Mouse (Mus musculus): ENCODE results near the gene Tbrg1. TPM values are rescaled to one million over a fixed set of nuclear protein-coding genes. Genes with fewer than 3 reads are reported as not detected.

Tbrg1 gene
- total RNA-seq (2021) = 10 to 100 TPM; 75.0 to 76.6 TPM
- long read RNA-seq, experiment 1, transcript Tbrg1-201 (9 exons, 1,984 nt) = major isoform, 113 of 126 reads
- long read RNA-seq, experiment 1, partial matches to known transcripts = 6 of 126 reads
- long read RNA-seq, experiment 1, other reads (novel, unspliced or antisense) = 4 of 126 reads
- long read RNA-seq, experiment 2, transcript Tbrg1-201 (9 exons, 1,984 nt) = major isoform, 151 of 166 reads
- long read RNA-seq, experiment 2, partial matches to known transcripts = 5 of 166 reads
- long read RNA-seq, experiment 2, other reads (novel, unspliced or antisense) = 6 of 166 reads

- DNase-seq (ENCODE audit: low spot score in 2 of 2) = peak; percentile 67 to 86
Observed at GRCm38 (mm10) chr9:37656931-37657481, at the start of gene Tbrg1. Gene Tbrg1 (minus strand): TSS chr9:37657312.

GRCm38 (mm10) chr9:37689970-37690686 lies 33.0 kb upstream of the Tbrg1 start:
- DNase-seq (ENCODE audit: low spot score in 2 of 2) = no peak

GRCm38 (mm10) chr9:37687941-37688303 lies 30.8 kb upstream of the Tbrg1 start:
- no peak for DNase-seq (ENCODE audit: low spot score in 2 of 2)

- DNase-seq (ENCODE audit: low spot score in 2 of 2) = no peak
Observed at GRCm38 (mm10) chr9:37687288-37687940, 30.3 kb upstream of the Tbrg1 start.

- no peak for DNase-seq (ENCODE audit: low spot score in 2 of 2)
Observed at GRCm38 (mm10) chr9:37681123-37681522, 24.0 kb upstream of the Tbrg1 start.

GRCm38 (mm10) chr9:37675287-37675686 lies 18.2 kb upstream of the Tbrg1 start:
- DNase-seq (ENCODE audit: low spot score in 2 of 2) = no peak

- DNase-seq (ENCODE audit: low spot score in 2 of 2) = no peak
Observed at GRCm38 (mm10) chr9:37670261-37670660, 13.1 kb upstream of the Tbrg1 start.

GRCm38 (mm10) chr9:37669678-37670077 lies 12.6 kb upstream of the Tbrg1 start:
- DNase-seq (ENCODE audit: low spot score in 2 of 2) = no peak

- DNase-seq (ENCODE audit: low spot score in 2 of 2) = no peak
Observed at GRCm38 (mm10) chr9:37669115-37669514, 12.0 kb upstream of the Tbrg1 start, which contains the start of gene Panx3. Gene Panx3 (minus strand): TSS chr9:37669235.

GRCm38 (mm10) chr9:37666045-37666444 lies 8.9 kb upstream of the Tbrg1 start:
- no peak for DNase-seq (ENCODE audit: low spot score in 2 of 2)

GRCm38 (mm10) chr9:37664604-37665003 lies 7.5 kb upstream of the Tbrg1 start:
- no peak for DNase-seq (ENCODE audit: low spot score in 2 of 2)

GRCm38 (mm10) chr9:37663210-37663609 lies 6.1 kb upstream of the Tbrg1 start:
- no peak for DNase-seq (ENCODE audit: low spot score in 2 of 2)

GRCm38 (mm10) chr9:37659413-37659812 lies 2.3 kb upstream of the Tbrg1 start:
- DNase-seq (ENCODE audit: low spot score in 2 of 2) = no peak

- DNase-seq (ENCODE audit: low spot score in 2 of 2) = no peak
Observed at GRCm38 (mm10) chr9:37656439-37656881, 652 bp downstream of the Tbrg1 start.

- no peak for DNase-seq (ENCODE audit: low spot score in 2 of 2)
Observed at GRCm38 (mm10) chr9:37655961-37656360, 1.2 kb downstream of the Tbrg1 start.

GRCm38 (mm10) chr9:37653836-37654235 lies 3.3 kb downstream of the Tbrg1 start:
- no peak for DNase-seq (ENCODE audit: low spot score in 2 of 2)

- DNase-seq (ENCODE audit: low spot score in 2 of 2) = no peak
Observed at GRCm38 (mm10) chr9:37650639-37651038, 6.5 kb downstream of the Tbrg1 start.

GRCm38 (mm10) chr9:37646246-37646645 lies 10.9 kb downstream of the Tbrg1 start:
- no peak for DNase-seq (ENCODE audit: low spot score in 2 of 2)

GRCm38 (mm10) chr9:37638721-37639120 lies 18.4 kb downstream of the Tbrg1 start:
- DNase-seq (ENCODE audit: low spot score in 2 of 2) = no peak

- DNase-seq (ENCODE audit: low spot score in 2 of 2) = no peak
Observed at GRCm38 (mm10) chr9:37636800-37637542, 20.1 kb downstream of the Tbrg1 start.

- DNase-seq (ENCODE audit: low spot score in 2 of 2) = peak in 1 of 2 experiments; percentile 39
Observed at GRCm38 (mm10) chr9:37636335-37636734, 20.8 kb downstream of the Tbrg1 start.
